Mouse (Mus musculus): ENCODE data around the gene Fkbp7.

Gene Fkbp7

DNA sequence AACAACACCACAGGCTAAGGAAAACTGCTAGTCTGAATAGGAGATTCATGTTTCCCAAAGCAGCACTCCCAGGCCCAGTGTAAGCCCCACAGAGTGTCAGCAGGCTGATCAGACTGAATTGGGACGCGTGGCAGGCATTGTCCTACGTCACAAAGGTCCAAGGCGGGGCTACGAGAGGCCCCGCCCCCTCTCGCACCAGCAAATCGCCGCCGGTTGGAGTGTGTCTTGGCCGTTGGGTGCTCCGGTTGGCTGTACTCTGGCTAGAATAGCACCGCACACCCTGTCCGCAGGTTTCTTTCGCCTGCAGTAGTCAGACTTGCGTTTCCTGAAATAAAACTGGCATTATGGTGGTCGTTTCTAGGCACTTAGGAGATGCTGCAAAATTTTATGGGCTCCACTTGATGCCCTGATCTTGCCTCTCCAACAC lies at the start of gene Fkbp7:
Gene Fkbp7, minus strand, starts transcription at position 151 of the 427 bp plus-strand sequence.
- DNase-seq (ENCODE audit: low read depth, low spot score): peak; percentile 95

DNA sequence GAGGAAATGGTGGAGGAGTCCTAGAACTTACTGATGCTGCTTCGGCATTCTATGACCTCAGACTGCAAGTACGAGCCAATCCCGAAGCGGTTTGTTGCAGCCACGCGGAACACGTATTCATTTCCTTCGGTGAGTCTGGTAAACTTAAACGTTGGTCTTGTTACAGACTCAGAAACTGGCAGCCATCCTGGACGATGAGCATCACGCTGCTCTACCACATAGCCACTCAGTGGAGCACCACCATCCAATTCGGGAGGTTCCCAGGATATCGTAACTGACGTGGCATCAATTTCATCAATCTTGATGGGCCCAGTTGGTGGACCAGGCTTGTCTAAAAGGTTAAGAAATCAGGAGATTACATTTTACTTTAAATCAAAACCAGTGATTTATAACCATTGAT lies 46.7 kb upstream of the Fkbp7 start:
- no peak for DNase-seq (ENCODE audit: low read depth, low spot score)

DNA sequence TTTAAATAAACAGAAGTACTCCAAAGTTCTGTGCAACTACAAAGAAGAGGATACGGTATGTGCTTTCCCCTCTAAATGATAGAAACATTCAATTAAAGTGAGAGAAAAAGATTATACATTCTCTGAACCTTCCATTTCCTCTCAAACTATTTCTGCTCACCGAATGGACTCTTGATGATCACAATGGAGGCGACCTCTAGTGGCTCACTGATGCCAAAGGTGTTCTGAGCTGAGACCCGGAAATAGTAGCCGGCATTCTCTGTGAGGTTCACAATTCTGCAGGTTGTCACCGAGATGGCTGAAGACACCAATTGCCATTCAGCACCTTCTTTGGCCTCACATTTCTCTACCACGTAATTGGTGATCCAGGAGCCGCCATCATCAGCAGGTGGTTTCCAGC lies 42.1 kb upstream of the Fkbp7 start:
- no peak for DNase-seq (ENCODE audit: low read depth, low spot score)

DNA sequence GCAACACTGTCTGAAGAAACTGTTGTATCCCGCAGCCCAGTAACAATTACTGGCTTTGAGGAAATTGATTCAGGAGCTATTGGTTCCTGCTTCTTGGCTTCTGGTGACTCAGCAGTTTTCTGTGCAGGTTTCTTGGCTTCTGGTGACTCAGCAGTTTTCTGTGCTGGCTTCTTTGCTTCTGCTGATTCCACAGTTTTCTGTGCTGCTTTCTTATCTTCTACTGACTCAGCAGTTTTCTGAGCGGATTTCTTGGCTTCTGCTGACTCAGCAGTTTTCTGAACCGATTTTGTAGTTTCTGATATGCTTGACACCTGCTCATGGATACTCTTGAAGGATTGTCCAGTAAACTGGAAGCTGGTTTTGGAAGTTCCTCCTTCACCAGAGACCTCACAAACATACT lies 35.6 kb upstream of the Fkbp7 start:
- DNase-seq (ENCODE audit: low read depth, low spot score): no peak

DNA sequence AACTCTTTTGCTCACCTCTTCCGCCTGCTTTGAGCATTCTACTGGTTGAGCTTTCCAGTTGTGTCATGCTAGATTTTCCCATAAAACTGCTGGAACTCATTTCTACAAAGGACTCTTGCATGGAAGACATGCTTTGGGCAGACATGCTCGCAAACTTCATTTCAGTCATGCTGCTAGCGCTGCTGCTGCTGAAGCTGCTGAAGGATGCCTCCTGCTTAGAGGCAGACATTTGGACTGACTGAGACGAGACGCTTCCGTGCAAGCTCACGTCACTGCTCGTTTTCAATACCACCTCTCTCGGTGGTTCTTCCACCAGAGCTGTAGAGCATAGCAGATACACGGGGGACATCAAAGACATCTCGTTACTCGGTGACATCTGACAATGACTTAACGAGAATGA lies 32.7 kb upstream of the Fkbp7 start:
- DNase-seq (ENCODE audit: low read depth, low spot score): no peak

DNA sequence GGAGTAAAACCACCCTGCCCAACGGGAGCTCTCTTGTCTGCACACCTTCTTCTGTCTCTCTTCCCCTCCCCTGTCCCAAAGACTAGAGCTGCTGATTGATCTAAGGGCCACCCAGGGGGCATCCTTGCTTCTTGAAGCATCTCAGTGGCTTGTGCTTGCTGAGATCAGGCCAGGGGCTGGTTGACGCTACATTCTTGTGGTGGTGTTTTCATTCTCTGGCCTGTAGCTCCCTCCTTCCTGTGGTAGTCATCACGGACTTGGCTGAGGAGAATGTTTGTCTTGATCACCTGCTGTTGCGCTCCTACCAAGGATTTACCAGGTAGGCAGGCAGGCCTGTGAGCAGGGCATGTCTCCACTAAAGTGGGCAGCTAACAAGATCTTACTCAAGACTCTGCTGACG lies 29.8 kb upstream of the Fkbp7 start:
- no peak for DNase-seq (ENCODE audit: low read depth, low spot score)

DNA sequence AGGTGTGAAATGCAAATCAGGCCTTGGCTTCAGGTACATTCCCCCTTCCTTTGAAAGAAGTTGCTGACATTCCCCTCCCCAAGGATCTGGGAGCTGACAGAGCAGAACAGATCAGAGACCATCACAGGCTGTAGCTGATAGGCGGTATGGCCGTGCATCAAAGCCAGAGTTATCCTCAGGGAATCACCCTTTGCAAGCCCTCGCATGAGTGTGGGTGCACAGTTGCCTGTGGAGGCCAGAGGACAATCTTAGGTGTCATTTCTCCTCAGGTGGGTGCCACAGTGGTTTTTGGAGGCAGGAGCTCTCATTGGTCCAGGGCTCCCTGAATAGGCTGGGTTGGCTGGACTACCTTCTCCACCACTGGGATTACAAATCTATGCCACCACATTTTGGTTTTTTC lies 29.3 kb upstream of the Fkbp7 start:
- DNase-seq (ENCODE audit: low read depth, low spot score): no peak

DNA sequence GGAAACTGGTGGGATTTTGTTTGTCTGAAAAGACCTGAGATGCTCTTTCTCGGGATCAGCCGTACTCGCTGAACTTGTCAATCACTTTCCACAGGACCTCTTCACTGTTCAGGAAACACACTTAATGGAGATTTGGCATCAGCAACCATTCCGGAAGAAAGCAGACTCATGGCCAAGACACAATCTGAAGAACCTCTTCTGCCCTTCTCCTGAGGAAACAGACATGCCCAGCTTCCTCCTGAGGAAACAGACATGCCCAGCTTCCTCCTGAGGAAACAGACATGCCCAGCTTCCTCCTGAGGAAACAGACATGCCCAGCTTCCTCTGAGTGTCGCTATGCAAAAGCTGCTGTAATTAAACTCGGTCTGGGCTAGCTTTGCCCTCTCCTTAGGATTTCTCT lies 22.4 kb upstream of the Fkbp7 start:
- no peak for DNase-seq (ENCODE audit: low read depth, low spot score)

DNA sequence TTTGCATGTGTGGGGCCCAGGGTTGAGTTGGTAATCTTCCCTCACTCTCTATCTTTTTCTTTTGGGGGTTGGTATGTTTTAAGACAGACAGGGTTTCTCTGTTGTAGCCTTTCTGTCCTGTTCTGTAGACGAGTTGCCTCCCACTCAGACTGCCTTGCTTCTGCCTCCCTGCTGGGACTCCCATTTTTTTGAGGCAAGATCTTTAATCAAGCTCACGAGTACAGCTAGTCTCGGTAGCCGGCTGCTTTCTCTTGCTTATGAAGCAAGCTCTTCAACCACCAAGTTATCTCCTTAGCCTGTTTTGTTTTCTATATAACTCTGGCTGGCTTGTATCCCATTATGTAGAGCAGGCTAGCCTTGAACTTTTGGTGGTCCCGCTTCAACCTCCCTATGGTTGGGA lies 20.8 kb upstream of the Fkbp7 start:
- no peak for DNase-seq (ENCODE audit: low read depth, low spot score)

DNA sequence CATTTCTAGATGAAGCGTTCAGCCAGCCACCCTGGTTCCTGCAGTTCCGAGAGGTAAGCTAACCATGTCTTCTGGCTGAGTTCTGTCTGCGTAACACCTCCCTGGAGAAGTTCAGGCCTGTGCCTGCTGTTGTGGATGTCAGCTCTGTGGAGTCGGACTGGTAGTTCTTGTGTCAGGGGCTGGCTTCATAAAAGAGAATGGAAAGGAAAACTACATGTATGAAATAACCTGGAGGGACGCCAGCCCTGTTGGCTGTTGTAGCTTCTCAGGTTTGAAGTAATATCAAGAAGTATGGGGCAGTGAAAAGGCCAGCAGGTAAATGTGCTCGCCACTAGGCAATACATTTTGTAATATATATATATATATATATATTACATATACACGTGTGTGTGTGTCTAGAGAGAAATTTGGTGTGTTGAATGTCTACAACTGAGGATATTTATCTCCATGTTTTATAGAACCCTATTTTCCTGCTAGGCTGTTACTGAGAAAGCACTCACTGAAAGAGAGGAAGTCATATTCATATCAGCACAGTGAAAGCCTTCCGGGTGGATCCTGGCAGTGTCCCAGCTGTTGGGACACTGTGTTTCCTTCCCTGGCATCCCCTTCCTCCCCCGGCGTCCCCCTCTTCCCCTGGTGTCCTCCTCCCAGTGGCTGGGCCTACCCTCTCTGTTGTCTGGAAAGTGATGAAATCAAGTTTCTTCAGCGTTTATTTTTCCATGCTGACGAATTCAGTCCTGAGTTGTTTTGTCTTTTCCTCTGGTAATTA lies 17.7 kb upstream of the Fkbp7 start:
- DNase-seq (ENCODE audit: low read depth, low spot score): no peak

DNA sequence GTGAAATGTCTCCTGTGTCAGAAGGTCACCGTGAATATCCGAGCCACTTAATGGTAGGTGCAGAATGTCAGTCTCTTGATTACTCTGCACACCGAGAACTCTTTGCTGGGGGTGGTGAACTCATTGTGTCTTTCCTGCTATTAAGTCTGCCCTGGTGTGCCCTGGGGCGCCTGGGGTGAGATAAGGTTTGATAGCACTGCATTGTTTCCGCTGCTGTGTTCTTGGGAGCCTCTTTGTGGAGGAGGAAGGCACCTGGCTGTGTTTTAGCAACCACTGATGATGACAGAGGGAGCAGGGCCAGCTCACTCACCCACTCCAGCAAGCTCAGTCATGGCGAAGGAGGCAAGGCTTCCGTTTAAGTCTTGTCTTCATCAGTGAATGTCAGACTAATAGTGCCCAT lies 15.2 kb upstream of the Fkbp7 start:
- DNase-seq (ENCODE audit: low read depth, low spot score): no peak

DNA sequence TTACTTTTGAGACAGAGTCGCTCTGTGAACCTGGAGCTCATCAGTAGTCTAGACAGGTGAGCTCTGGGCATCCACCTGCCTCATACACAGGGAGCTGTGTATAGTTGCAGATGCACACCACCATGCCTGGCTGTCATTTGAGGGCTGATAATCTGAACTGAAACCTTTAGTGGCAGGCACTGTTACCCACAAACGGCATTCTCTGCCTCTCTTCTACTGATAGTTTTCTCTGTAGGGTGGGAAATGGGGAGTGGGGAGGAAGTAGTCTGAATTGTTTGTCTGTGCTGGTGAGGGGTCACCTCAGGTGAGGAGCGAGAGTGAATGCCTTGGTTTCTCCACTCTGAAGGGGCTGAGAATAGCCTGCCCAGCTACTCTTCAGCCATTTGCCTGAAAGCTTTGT lies 14.7 kb upstream of the Fkbp7 start:
- DNase-seq (ENCODE audit: low read depth, low spot score): no peak

DNA sequence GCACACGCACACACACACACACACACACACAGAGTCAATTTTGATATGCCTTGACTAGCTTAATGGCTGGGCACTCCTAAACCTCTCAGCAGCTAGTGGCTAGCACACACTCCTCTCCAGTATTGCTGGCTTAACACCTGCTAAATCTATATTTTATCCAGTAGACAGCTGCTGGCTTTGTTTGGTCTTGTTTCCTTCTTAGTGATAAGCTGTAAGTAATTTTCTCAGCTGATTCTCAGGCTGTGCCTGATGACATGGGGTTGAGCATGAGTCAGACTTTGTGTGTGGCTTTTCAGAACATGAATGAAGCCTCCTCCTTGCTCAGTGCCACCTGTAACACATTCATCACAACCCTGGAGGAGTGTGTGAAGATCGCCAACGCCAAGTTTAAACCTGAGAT lies 14.1 kb upstream of the Fkbp7 start:
- no peak for DNase-seq (ENCODE audit: low read depth, low spot score)

DNA sequence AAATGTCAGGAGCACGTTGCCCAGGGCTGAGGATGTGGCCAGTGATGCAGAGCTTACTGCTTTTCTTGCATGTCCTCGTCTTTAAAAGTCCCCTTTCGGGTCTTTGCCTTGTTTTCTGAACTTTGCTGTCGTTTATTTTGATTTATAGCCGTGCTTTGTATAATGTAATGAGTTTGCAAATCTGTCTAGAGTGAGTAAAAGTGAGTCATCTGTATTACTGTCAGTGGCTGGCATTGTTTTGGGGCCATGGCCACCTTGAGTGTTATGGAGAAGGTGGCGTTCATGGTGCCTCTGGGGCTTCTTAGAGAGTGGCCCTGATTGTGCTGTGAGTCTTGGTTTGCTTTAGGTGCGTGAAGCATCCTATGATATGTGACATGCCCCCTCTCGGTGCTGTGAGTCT lies 9.4 kb upstream of the Fkbp7 start:
- no peak for DNase-seq (ENCODE audit: low read depth, low spot score)

DNA sequence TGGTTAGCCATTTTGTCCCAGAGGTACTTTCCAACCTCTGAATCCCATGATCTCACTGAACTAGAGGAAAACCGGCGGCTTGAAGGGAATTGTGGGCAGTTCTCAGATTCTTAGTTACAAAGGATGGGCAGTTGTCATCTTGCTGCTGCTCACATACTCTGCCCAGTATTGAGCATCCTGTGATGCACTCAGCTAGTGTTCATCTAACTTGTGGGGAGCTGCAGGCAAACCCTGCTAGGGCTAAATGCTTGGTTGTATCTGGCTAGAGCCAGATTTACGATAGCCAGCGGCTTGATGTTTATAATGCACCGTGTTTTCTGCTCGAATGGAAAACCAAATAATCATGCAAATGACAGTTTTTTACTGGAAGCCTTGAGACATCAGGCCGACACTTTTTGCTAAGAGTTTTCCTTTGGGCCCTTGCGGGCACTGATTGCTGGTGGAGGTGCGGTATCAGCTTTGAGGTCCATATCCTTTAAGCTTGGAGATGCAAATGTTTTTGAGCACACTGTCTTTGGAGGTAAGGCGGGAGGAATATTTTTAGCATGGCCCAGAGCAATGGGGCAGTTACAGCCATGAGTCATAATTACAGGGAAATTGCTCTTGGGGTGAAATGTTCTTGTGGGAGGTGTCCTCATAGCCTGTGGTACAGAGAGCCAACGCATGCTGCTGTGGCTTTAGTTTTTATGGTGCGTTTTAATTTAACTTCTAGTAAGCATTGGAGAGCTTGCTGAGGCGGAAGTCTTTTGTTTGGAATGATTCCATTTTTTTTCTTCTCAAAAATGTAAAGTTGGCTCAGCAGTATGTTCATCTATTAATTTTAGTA lies 3.7 kb upstream of the Fkbp7 start:
- DNase-seq (ENCODE audit: low read depth, low spot score): peak; percentile 55

DNA sequence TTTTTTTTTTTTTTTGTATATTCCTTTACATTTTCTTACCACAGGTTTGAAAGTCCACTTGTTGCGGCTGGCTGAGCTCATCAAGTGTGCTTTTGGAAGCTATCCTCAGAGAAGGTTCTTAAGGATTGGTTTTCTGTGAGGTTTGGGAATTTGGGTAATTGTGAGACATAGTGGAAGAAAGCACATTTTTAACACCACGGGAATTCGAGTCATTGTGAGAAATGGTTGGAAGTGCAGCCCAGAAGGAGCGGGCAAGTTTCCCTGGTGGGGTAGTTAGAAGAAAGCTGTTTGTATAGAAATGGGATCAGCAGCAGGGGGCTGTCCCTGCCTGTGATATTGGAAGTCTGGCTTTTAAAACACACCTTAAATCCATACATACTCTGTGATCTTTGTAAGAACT lies 3.0 kb upstream of the Fkbp7 start:
- DNase-seq (ENCODE audit: low read depth, low spot score): no peak

DNA sequence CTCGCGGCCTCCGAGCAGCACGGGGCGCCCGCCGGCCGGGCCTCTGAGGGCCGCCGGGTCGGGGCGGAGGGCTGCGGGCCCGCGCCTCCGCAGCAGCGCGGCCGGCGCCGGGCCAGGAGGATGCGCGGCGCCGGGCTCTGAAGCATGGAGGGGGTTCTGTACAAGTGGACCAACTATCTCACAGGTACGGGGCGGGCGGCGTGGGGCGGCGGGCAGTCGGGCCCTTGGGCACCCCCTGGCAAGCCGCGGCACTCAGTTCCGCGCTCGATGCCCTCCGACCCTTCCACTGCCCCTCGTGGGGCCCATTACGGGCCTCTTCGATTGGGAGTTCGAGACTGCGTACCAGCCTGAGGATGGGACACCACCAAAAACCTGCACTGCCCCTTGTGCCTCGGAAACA lies 2.5 kb upstream of the Fkbp7 start:
- peak; percentile 69 for DNase-seq (ENCODE audit: low read depth, low spot score)

DNA sequence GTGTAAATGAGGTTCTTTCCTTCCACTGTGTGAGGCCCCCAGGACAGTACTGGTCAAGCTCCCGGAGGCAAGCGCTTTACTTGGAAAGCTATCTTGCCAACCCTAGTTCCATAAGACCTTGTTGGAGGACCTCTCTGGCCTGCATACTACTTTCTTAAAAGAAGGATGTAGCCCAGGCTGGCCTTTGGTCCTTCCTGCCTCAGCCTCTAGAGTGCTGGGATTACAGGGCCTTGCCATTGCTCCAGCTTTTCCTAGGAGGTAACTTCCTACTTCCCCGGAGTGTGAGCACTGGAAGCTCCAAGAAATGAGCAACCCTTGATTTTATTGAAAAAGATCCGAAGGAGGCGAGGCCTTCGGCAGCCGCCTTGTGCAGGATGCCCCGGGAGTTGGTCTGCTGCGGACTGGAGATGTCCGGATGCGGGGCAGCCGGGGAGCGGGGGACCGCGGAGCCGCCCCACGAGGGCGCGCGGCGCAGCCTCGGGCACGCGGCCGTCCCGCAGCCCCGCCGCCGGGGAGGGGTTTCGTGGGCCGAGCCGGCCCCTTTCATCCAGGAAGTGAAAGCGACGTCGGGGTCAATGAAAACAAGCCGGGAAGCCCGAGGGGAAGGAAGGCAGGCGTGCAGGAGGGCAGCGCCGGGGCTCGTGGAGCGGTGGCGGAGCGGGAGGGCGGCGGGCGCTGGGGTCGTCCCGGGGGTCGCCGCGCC lies 2.0 kb upstream of the Fkbp7 start, which contains the start of gene Plekha3:
Gene Plekha3, plus strand, starts transcription at position 557 of the 703 bp plus-strand sequence.
- DNase-seq (ENCODE audit: low read depth, low spot score): peak; percentile 87

DNA sequence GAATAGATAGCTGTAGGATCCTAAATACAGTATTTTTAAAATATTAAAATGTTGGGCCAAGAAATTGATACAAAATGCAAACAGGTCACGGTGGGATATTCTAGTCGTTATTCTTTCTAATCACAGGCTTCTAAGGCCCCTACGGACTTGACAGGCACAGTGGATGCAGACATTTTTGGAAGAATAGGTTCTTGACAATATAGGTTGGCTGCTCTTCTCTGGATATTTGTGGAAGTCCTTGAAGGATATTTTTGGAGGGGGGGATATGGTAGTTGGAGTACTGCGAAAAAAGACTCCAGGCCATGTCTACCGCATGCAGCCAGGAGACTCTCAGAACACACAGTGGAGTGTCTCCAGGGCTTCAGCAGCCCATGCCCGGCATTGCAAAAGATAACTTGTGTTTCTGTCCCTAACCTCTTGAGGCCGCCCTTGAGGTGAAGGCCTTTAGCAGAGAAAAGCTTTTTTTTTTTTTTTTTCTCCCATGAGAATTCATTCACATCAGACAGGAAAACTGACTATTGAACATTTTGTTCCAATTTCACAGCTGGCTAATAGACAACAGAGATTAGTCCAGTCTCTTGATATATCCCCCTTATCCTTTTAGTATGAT lies 661 bp upstream of the Fkbp7 start:
- peak; percentile 88 for DNase-seq (ENCODE audit: low read depth, low spot score)

DNA sequence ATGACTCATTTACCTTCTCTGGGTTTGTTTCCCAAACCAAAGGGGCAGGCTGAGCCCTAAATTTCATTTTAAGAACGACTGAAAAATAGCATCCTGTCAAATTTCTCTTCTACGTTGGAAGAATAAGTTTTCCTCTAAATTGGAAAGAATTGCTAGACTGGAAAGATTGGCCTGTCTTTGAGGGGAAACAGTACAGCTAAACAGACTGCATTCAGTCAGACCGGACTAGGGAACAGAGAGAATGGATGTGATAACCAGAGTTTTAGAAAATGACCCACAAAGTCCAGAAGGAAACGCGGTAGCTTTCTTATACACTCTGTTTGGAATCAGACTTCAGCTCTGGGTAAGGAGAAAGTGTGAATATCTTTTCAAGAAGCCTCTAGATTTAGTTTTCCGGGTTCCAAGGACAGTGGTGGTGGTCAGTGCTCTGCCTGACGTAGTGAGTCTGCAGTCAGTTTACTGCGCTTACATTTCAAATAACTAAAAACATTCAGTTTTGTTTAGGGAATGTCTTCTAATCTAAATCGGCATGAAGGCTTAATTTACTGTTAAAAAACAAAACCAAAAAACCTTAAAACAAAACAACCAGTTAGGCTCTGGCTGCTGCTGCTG lies 676 bp downstream of the Fkbp7 start:
- DNase-seq (ENCODE audit: low read depth, low spot score): peak; percentile 54

DNA sequence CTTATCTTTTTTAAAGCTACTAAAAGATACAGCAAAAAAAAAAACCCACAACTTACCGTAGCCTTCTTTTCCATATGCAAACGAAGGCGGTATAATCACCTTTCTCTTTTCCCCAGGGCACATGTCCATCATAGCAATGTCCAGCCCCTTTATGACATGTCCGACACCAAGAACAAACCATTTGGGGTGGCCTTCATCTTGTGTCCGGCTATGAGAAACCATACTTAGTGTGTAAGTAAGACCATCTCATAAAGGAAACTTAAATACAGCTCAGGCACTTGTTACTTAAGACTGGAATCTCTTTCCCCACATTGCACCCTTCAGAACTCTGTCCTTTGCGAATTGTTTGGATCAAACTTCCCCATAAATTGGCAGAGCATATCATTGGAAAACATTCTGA lies 1.3 kb downstream of the Fkbp7 start:
- peak; percentile 49 for DNase-seq (ENCODE audit: low read depth, low spot score)

DNA sequence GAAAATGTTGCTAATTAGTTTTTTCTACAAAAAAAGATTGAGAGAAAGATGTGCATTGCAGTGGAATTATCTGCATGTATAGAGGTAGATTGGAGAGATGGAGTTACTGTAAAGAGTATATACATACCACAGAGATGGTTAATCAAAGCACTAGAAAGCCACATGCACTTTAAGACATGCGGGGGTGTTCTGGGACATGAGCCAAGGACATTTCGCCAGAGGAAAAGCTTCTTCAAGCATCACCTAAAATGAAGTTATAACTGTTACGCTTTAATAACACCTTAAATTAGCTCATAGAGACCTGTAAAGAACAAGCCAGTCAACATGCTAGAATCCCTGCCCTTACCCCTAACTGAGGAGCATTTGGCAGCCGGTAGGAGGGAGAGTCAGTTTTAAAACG lies 5.7 kb downstream of the Fkbp7 start:
- DNase-seq (ENCODE audit: low read depth, low spot score): no peak
